Mouse (Mus musculus) MEL (cell line): ENCODE results near the gene Phtf1. TPM values are rescaled to one million over a fixed set of nuclear protein-coding genes. Genes with fewer than 3 reads are reported as not detected.

Experiments used
- DNase-seq: peaks from one replicate; pipeline ENCODE4 v3.0.0; 2011; ENCODE audit warnings: low read depth, low spot score
- H3K27ac ChIP-seq: 2 replicates; pipeline ENCODE4 v1.5.1; 2012; ENCODE audit warnings: low read depth, mild to moderate bottlenecking, control low read depth, low read length, moderate library complexity; ENCODE audit not compliant: control insufficient read depth
- H3K27me3 ChIP-seq, 2 experiments: fragments of 150-350 bp in 1 of 2; sonication (generic) in 1 of 2; 2 replicates each; pipeline ENCODE4 v1.6.1; 2012; ENCODE audit warnings: low read length in 2 of 2, mild to moderate bottlenecking in 2 of 2, improper control_type of control experiment in 1 of 2, moderate library complexity in 1 of 2; ENCODE audit not compliant: insufficient read depth in 2 of 2, control insufficient read depth in 1 of 2
- H3K36me3 ChIP-seq, 2 experiments: 2 replicates each; pipeline ENCODE4 v1.6.1; 2012 to 2014; ENCODE audit warnings: low read length in 2 of 2, improper control_type of control experiment in 1 of 2, inconsistent platforms in 1 of 2, mild to moderate bottlenecking in 1 of 2; ENCODE audit not compliant: insufficient read depth in 2 of 2, control insufficient read depth in 1 of 2
- H3K4me1 ChIP-seq, 2 experiments: fragments of 150-350 bp in 1 of 2; sonication (generic) in 1 of 2; 2 replicates each; pipeline ENCODE4 v1.6.1; 2012; ENCODE audit warnings: low read length in 2 of 2, improper control_type of control experiment in 1 of 2, mild to moderate bottlenecking in 1 of 2; ENCODE audit not compliant: insufficient read depth in 2 of 2, control insufficient read depth in 1 of 2
- H3K4me3 ChIP-seq, 2 experiments: fragments of 150-350 bp in 1 of 2; sonication (generic) in 1 of 2; 2 replicates each; pipeline ENCODE4 v1.5.1; 2012; ENCODE audit warnings: low read depth in 2 of 2, low read length in 2 of 2, mild to moderate bottlenecking in 2 of 2, moderate library complexity in 2 of 2, control low read depth in 1 of 2, improper control_type of control experiment in 1 of 2; ENCODE audit not compliant: control insufficient read depth in 1 of 2, insufficient read depth in 1 of 2
- H3K79me2 ChIP-seq: 2 replicates; pipeline ENCODE4 v1.6.1; 2012; ENCODE audit warnings: mild to moderate bottlenecking, low read length, moderate library complexity; ENCODE audit not compliant: control insufficient read depth, poor library complexity, insufficient read depth
- H3K9ac ChIP-seq: 2 replicates; pipeline ENCODE4 v1.6.1; 2012; ENCODE audit warnings: low read depth, mild to moderate bottlenecking, control low read depth, low read length, moderate library complexity; ENCODE audit not compliant: control insufficient read depth, poor library complexity, severe bottlenecking
- H3K9me3 ChIP-seq: fragments of 150-350 bp; sonication (generic); replicated peaks from 2 replicates; pipeline ENCODE4 v1.6.1; 2012; ENCODE audit warnings: mild to moderate bottlenecking, low read length, improper control_type of control experiment, moderate library complexity; ENCODE audit not compliant: insufficient read depth
- BHLHE40 ChIP-seq: IDR thresholded peaks from 2 replicates; pipeline ENCODE4 v1.6.1; 2012; ENCODE audit warnings: low read depth, mild to moderate bottlenecking, inconsistent platforms, low read length, improper control_type of control experiment, borderline replicate concordance
- E2F4 ChIP-seq: IDR thresholded peaks from 2 replicates; pipeline ENCODE4 v1.6.1; 2011; ENCODE audit warnings: low read depth, low read length, improper control_type of control experiment, borderline replicate concordance
- ELF1 ChIP-seq: IDR thresholded peaks from 2 replicates; pipeline ENCODE4 v1.6.1; 2014; ENCODE audit warnings: low read depth, mild to moderate bottlenecking, inconsistent platforms, low read length, improper control_type of control experiment, moderate library complexity
- EP300 ChIP-seq, 2 experiments: IDR thresholded peaks; 2 replicates each; pipeline ENCODE4 v1.6.1; 2011; ENCODE audit warnings: improper control_type of control experiment in 2 of 2, low read length in 2 of 2, low read depth in 1 of 2, mild to moderate bottlenecking in 1 of 2
- ETS1 ChIP-seq: IDR thresholded peaks from 2 replicates; pipeline ENCODE4 v1.6.1; 2012; ENCODE audit warnings: low read depth, mild to moderate bottlenecking, inconsistent platforms, low read length, improper control_type of control experiment, moderate library complexity
- GABPA ChIP-seq: IDR thresholded peaks from 2 replicates; pipeline ENCODE4 v1.6.1; 2012; ENCODE audit warnings: low read depth, mild to moderate bottlenecking, inconsistent platforms, low read length, improper control_type of control experiment, moderate library complexity
- HCFC1 ChIP-seq: IDR thresholded peaks from 2 replicates; pipeline ENCODE4 v1.6.1; 2012; ENCODE audit warnings: low read depth, mild to moderate bottlenecking, inconsistent platforms, low read length, improper control_type of control experiment, moderate library complexity
- KAT2A ChIP-seq: conservative IDR thresholded peaks from 2 replicates; pipeline ENCODE4 v1.6.1; 2012; ENCODE audit warnings: low read depth, low read length, improper control_type of control experiment, inconsistent platforms
- MAFK ChIP-seq: IDR thresholded peaks from 2 replicates; pipeline ENCODE4 v1.6.1; 2011; ENCODE audit warnings: low read depth, mild to moderate bottlenecking, low read length, improper control_type of control experiment, borderline replicate concordance
- MEF2A ChIP-seq: IDR thresholded peaks from 2 replicates; pipeline ENCODE4 v1.6.1; 2014; ENCODE audit warnings: low read depth, mild to moderate bottlenecking, inconsistent platforms, low read length, improper control_type of control experiment; ENCODE audit not compliant: poor library complexity, insufficient replicate concordance, severe bottlenecking; ENCODE audit errors: extremely low read depth
- MXI1 ChIP-seq: IDR thresholded peaks from 2 replicates; pipeline ENCODE4 v1.6.1; 2011; ENCODE audit warnings: mild to moderate bottlenecking, low read depth, low read length, improper control_type of control experiment
- MYC ChIP-seq: IDR thresholded peaks from 2 replicates; pipeline ENCODE4 v1.6.1; 2011; ENCODE audit warnings: low read depth, mild to moderate bottlenecking, low read length, improper control_type of control experiment, moderate library complexity
- NRF1 ChIP-seq: IDR thresholded peaks from 2 replicates; pipeline ENCODE4 v1.6.1; 2014; ENCODE audit warnings: low read depth, mild to moderate bottlenecking, inconsistent platforms, low read length, improper control_type of control experiment, moderate library complexity; ENCODE audit not compliant: poor library complexity, insufficient read depth, severe bottlenecking
- RAD21 ChIP-seq: IDR thresholded peaks from 2 replicates; pipeline ENCODE4 v1.6.1; 2011; ENCODE audit warnings: mild to moderate bottlenecking, low read depth, low read length, improper control_type of control experiment
- RCOR1 ChIP-seq: IDR thresholded peaks from 2 replicates; pipeline ENCODE4 v1.6.1; 2012; ENCODE audit warnings: low read depth, mild to moderate bottlenecking, inconsistent platforms, low read length, improper control_type of control experiment
- SIN3A ChIP-seq: IDR thresholded peaks from 2 replicates; pipeline ENCODE4 v1.6.1; 2012; ENCODE audit warnings: low read length, improper control_type of control experiment, inconsistent platforms
- TBP ChIP-seq: IDR thresholded peaks from 2 replicates; pipeline ENCODE4 v1.8.0; 2011; ENCODE audit warnings: low read depth, low read length, improper control_type of control experiment
- UBTF ChIP-seq: IDR thresholded peaks from 2 replicates; pipeline ENCODE4 v1.6.1; 2012; ENCODE audit warnings: low read depth, mild to moderate bottlenecking, inconsistent platforms, low read length, improper control_type of control experiment, moderate library complexity, borderline replicate concordance; ENCODE audit not compliant: insufficient read depth
- USF1 ChIP-seq: IDR thresholded peaks from 2 replicates; pipeline ENCODE4 v1.6.1; 2014; ENCODE audit warnings: low read depth, mild to moderate bottlenecking, inconsistent platforms, low read length, improper control_type of control experiment, moderate library complexity
- ZC3H11A ChIP-seq: IDR thresholded peaks from 2 replicates; pipeline ENCODE4 v1.6.1; 2012; ENCODE audit warnings: low read depth, mild to moderate bottlenecking, inconsistent platforms, low read length, improper control_type of control experiment
- ZKSCAN1 ChIP-seq: IDR thresholded peaks from 2 replicates; pipeline ENCODE4 v1.6.1; 2012; ENCODE audit warnings: low read depth, mild to moderate bottlenecking, inconsistent platforms, low read length, improper control_type of control experiment, moderate library complexity
- ZMIZ1 ChIP-seq: IDR thresholded peaks from 2 replicates; pipeline ENCODE4 v1.6.1; 2012; ENCODE audit warnings: low read depth, mild to moderate bottlenecking, inconsistent platforms, low read length, improper control_type of control experiment, moderate library complexity
- polyA plus RNA-seq, 2 experiments: library from polyadenylated mRNA; stranded (reverse) in 1 of 2; unstranded in 1 of 2; fragments of >175 nt in 1 of 2; fragments of >200 nt in 1 of 2; gene quantifications; 2 replicates each; pipeline versions ENCODE4 v1.2.1 to v1.2.4; 2012; ENCODE audit warnings: low replicate concordance in 2 of 2, low read depth in 1 of 2; ENCODE audit not compliant: insufficient read length in 2 of 2, insufficient read depth in 1 of 2, missing spikeins in 1 of 2
- total RNA-seq: library from RNA; depleted of rRNA; stranded (reverse); fragments of 300-350 nt; gene quantifications from 2 replicates; pipeline ENCODE4 v1.2.3, GENCODE M21; 2012

Phtf1 gene
- total and polyA plus RNA-seq, 3 experiments, result 20.0 to 23.4 TPM; not detected in 1

- Histone ChIP-seq H3K9me3 (no peaks in the 10 kb centered on the region), H3K4me3 (no peak overlapping the region), H3K79me2 (peaks cover 24% of the 10 kb centered on the region), H3K27me3 (no peaks in the 10 kb centered on the region), H3K36me3 (peaks cover 4 to 9% of the 10 kb centered on the region in 2 experiments), H3K9ac (no peak overlapping the region), H3K27ac (no peak overlapping the region), H3K4me1 (peaks cover 0 to 8% of the 10 kb centered on the region in 2 experiments; a peak in 2 of 4 replicates)
- TF ChIP-seq MXI1 (no peak), MYC (no peak), ZC3H11A (no peak), ETS1 (no peak), HCFC1 (no peak)
- DNase-seq, result no peak
These were observed 22.9 kb upstream of the Phtf1 start for GRCm38 (mm10) chr3:103944794-103945562.

GRCm38 (mm10) chr3:103948666-103949065, 19.2 kb upstream of the Phtf1 start:
- TF ChIP-seq E2F4, result no peak
- no peak for TF ChIP-seq BHLHE40
- no peak for TF ChIP-seq RCOR1
- no peak for TF ChIP-seq NRF1
- no peak for TF ChIP-seq TBP
- TF ChIP-seq GABPA, result no peak
- TF ChIP-seq ZMIZ1, result no peak
- TF ChIP-seq SIN3A, result no peak
- TF ChIP-seq MEF2A, result no peak
- no peak for TF ChIP-seq ZKSCAN1
- no peak for TF ChIP-seq UBTF
- TF ChIP-seq KAT2A, result no peak
- TF ChIP-seq ELF1, result no peak
- no peak for TF ChIP-seq RAD21
- no peak for TF ChIP-seq MAFK
- TF ChIP-seq EP300 (IDR thresholded peaks at IDR 0.05; ENCODE audit: low read depth in 1 of 2, low read length in 2 of 2), result no peak
- no peak for TF ChIP-seq USF1
- Histone ChIP-seq H3K4me1 (peaks cover 0 to 3% of the 10 kb centered on the region in 2 experiments; a peak in 1 of 4 replicates), H3K4me3 (no peak overlapping the region), H3K79me2 (peaks cover 30% of the 10 kb centered on the region; the same call in 1 of the 2 replicates), H3K36me3 (peaks cover 4% of the 10 kb centered on the region in 2 experiments; a peak in 2 of 4 replicates), H3K27ac (no peak overlapping the region), H3K9ac (no peak overlapping the region), H3K27me3 (no peaks in the 10 kb centered on the region), H3K9me3 (no peaks in the 10 kb centered on the region)
- DNase-seq, result no peak
